Mouse (Mus musculus): ENCODE measurements around the gene Prb1. TPM values are rescaled to one million over a fixed set of nuclear protein-coding genes. Genes with fewer than 3 reads are reported as not detected.
"Not testable (repeated sequence)": the region's sequence is repeated elsewhere in the genome, so short reads cannot be mapped to it uniquely, and the experiment has no call there.

Gene Prb1
- total RNA-seq (2021) = not detected
- long read RNA-seq, experiment 1 = 0 reads
- long read RNA-seq, experiment 2 = 0 reads

- not testable (repeated sequence) for DNase-seq
Measured at GRCm38 (mm10) chr6:132210421-132210820, at the start of gene Prb1. Gene Prb1 (minus strand): TSS chr6:132210521.

Other genes with a start within 250 kb of the Prb1 start
- not detected for gene Prpmp5, start 104.2 kb upstream of the Prb1 start, total RNA-seq (2021)
- not detected for gene Gm8882, start 153.6 kb upstream of the Prb1 start, total RNA-seq (2021)

Data from adrenal gland, postnatal 36 days (tissue).